Mouse (Mus musculus): Measurements from ENCODE around the gene Abca3. TPM values are rescaled to one million over a fixed set of nuclear protein-coding genes. Genes with fewer than 3 reads are reported as not detected.
A peak's percentile ranks its signal among the peaks of the same experiment; 100 is the strongest.

The Abca3 gene
- total and polyA plus RNA-seq, 3 experiments: 12.1 to 13.4 (median 12.6) TPM

DNA sequence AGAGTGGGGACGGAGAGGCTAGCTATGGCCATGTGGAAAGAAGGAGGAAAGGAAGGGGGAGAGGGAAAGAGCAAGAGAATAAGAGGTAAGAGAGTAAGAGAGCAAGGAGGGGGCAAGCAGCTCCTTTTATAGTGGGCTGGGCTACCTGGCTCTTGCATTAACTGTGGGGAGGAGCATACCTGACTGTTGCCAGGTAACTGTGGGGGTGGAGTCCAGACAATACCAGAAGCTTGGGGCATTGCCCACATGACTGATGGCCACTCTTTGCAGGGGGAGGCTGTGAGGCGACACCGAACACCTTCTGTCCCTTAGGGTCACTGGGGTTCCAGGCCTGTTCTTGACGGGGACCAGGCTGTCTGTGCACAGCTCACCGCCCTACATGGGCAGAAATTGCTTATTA is 37.0 kb downstream of the Abca3 start:
- Histone ChIP-seq H3K4me3 (no peak overlapping the region), H3K4me1 (ENCODE audit: control insufficient read depth, insufficient read depth, low read length) (no peaks in the 10 kb centered on the region), H3K9ac (ENCODE audit: low read depth, low read length) (no peak overlapping the region), H3K36me3 (ENCODE audit: control insufficient read depth, insufficient read depth, low read length) (no peaks in the 10 kb centered on the region), H3K79me2 (replicated peaks; ENCODE audit: control insufficient read depth, insufficient read depth, low read length) (no peaks in the 10 kb centered on the region), H3K27ac (no peak overlapping the region), H3K27me3 (ENCODE audit: control insufficient read depth, insufficient read depth, low read length) (no peaks in the 10 kb centered on the region)
- no peak for TF ChIP-seq CTCF (IDR thresholded peaks at IDR 0.05)
- TF ChIP-seq EP300 (IDR thresholded peaks at IDR 0.05; ENCODE audit: insufficient read depth, low read depth, low read length): no peak
- 93% methylated on average over 5 of the region's 5 CpGs for WGBS
- DNase-seq: no peak
- intact Hi-C loops (cut with DNase I): no loop called here

DNA sequence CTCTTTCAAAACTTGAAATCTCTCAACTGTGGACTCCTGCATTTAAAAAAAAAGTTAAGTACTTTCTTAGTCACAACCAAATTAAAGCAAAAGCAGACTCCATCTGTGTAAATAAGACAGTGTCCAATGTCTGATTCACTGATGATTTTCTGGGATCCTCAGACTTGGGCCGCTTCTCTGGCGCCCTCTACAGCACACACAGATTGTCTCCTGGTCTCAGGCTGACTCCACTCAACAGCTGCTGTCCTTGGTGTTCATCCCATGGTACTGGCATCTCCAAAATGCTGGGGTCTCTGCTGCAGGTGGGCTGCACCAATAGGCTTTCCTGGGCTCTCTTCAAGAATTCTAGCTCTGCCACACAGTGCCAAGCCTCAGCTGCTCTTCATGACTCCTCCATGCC is 38.1 kb downstream of the Abca3 start:
- intact Hi-C loops (cut with DNase I): loop anchor here (1.0 to 2.0 kb wide), 2 partner anchors 217 to 238 kb away; no protein-coding TSS in a partner anchor
- WGBS: 11% methylated on average over 2 of the region's 2 CpGs
- Histone ChIP-seq H3K9ac (ENCODE audit: low read depth, low read length) (no peak overlapping the region), H3K27me3 (ENCODE audit: control insufficient read depth, insufficient read depth, low read length) (no peaks in the 10 kb centered on the region), H3K4me1 (ENCODE audit: control insufficient read depth, insufficient read depth, low read length) (no peaks in the 10 kb centered on the region), H3K36me3 (ENCODE audit: control insufficient read depth, insufficient read depth, low read length) (no peaks in the 10 kb centered on the region), H3K27ac (no peak overlapping the region), H3K79me2 (replicated peaks; ENCODE audit: control insufficient read depth, insufficient read depth, low read length) (no peaks in the 10 kb centered on the region), H3K4me3 (no peak overlapping the region)
- TF ChIP-seq CTCF (IDR thresholded peaks at IDR 0.05): peak; percentile 86
- no peak for TF ChIP-seq EP300 (IDR thresholded peaks at IDR 0.05; ENCODE audit: insufficient read depth, low read depth, low read length)
- no peak for TF ChIP-seq POLR2A (IDR thresholded peaks at IDR 0.05; ENCODE audit: insufficient read depth, low read depth, low read length)
- DNase-seq: peak; percentile 30 to 48

DNA sequence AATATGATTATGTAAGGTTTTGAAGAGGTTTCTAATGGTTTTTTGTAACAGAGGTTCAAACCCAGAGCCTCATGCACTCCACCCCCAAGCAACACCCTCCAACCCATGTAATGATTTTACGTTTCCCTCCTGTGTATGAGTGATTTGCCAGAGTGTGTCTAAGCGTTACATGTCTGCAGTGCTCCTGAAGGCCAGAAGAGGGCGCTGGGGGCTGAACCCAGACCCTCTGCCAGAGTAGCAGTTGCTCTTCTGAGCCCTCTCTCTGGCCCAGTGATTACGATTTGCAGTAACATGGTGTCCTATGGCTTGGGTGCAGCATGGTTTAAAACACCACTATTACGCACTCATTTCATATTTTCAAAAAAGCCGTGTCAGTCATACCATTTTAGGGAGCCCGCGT is 39.4 kb downstream of the Abca3 start:
- Histone ChIP-seq H3K4me1 (ENCODE audit: control insufficient read depth, insufficient read depth, low read length) (no peaks in the 10 kb centered on the region), H3K27me3 (ENCODE audit: control insufficient read depth, insufficient read depth, low read length) (no peaks in the 10 kb centered on the region), H3K4me3 (no peak overlapping the region), H3K9ac (ENCODE audit: low read depth, low read length) (no peak overlapping the region), H3K27ac (no peak overlapping the region), H3K36me3 (ENCODE audit: control insufficient read depth, insufficient read depth, low read length) (no peaks in the 10 kb centered on the region), H3K79me2 (replicated peaks; ENCODE audit: control insufficient read depth, insufficient read depth, low read length) (no peaks in the 10 kb centered on the region)
- no peak for DNase-seq
- 72% methylated on average over 8 of the region's 8 CpGs for WGBS
- intact Hi-C loops (cut with DNase I): loop anchor here (2.0 kb wide), 1 partner anchor 218 kb away; no protein-coding TSS in a partner anchor
- TF ChIP-seq CTCF (IDR thresholded peaks at IDR 0.05) (peak; percentile 61), POLR2A (IDR thresholded peaks at IDR 0.05; ENCODE audit: insufficient read depth, low read depth, low read length) (no peak), EP300 (IDR thresholded peaks at IDR 0.05; ENCODE audit: insufficient read depth, low read depth, low read length) (no peak)

DNA sequence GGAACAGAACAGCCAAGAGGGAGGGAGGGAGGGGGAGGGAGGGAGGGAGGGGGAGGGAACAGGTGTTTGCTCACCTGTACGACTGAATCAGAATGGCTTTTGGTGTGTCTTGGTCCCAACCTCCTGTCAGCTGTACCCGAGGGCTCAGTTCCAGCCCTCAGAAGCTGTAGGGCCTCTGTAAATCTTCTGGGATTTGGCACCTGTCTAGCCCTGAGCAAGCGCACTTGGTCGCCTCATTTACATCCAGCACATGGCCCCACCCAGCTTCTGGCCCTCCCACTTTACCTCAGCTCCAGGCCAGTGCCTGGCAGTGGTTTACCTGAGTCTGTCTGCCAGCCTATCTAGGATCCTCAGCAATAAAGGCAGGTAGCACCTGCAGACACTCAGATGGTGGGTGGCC is 41.8 kb downstream of the Abca3 start:
- Histone ChIP-seq H3K4me1 (ENCODE audit: control insufficient read depth, insufficient read depth, low read length) (no peaks in the 10 kb centered on the region), H3K36me3 (ENCODE audit: control insufficient read depth, insufficient read depth, low read length) (no peaks in the 10 kb centered on the region), H3K9ac (ENCODE audit: low read depth, low read length) (no peak overlapping the region), H3K4me3 (no peak overlapping the region), H3K79me2 (replicated peaks; ENCODE audit: control insufficient read depth, insufficient read depth, low read length) (no peaks in the 10 kb centered on the region), H3K27ac (no peak overlapping the region), H3K27me3 (ENCODE audit: control insufficient read depth, insufficient read depth, low read length) (no peaks in the 10 kb centered on the region)
- TF ChIP-seq CTCF (IDR thresholded peaks at IDR 0.05) (no peak), EP300 (IDR thresholded peaks at IDR 0.05; ENCODE audit: insufficient read depth, low read depth, low read length) (no peak), POLR2A (IDR thresholded peaks at IDR 0.05; ENCODE audit: insufficient read depth, low read depth, low read length) (no peak)
- 65% methylated on average over 4 of the region's 4 CpGs for WGBS
- DNase-seq: no peak
- intact Hi-C loops (cut with DNase I): no loop called here

DNA sequence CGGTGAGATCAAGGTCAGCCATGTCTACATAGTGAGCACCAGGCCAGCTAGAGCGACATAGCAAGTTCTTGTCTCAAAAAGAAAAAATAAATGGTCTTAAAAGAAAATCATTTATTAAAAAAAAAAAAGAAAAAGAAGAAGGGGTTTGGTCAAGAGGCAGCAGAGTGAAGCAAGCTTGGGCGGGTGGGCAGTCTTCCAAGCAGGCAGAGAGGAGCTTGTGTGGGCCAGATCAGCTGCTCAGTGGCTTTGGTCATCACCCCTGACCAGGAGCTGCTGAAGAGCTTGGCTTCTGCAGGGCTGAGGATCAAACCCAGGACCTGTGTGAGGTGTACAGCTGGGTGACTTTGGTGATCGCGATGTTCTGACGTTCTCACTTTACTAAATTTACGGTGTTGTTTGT is 42.7 kb downstream of the Abca3 start:
- H3K9ac ChIP-seq (ENCODE audit: low read depth, low read length): no peak overlapping the region
- no peaks in the 10 kb centered on the region for H3K4me1 ChIP-seq (ENCODE audit: control insufficient read depth, insufficient read depth, low read length)
- no peak overlapping the region for H3K27ac ChIP-seq
- H3K4me3 ChIP-seq: no peak overlapping the region
- 91% methylated on average over 7 of the region's 7 CpGs for WGBS
- no peaks in the 10 kb centered on the region for H3K27me3 ChIP-seq (ENCODE audit: control insufficient read depth, insufficient read depth, low read length)
- H3K79me2 ChIP-seq (replicated peaks; ENCODE audit: control insufficient read depth, insufficient read depth, low read length): no peaks in the 10 kb centered on the region
- no peaks in the 10 kb centered on the region for H3K36me3 ChIP-seq (ENCODE audit: control insufficient read depth, insufficient read depth, low read length)
- TF ChIP-seq POLR2A (IDR thresholded peaks at IDR 0.05; ENCODE audit: insufficient read depth, low read depth, low read length) (no peak), CTCF (IDR thresholded peaks at IDR 0.05) (no peak), EP300 (IDR thresholded peaks at IDR 0.05; ENCODE audit: insufficient read depth, low read depth, low read length) (no peak)
- intact Hi-C loops (cut with DNase I): no loop called here
- DNase-seq: no peak

DNA sequence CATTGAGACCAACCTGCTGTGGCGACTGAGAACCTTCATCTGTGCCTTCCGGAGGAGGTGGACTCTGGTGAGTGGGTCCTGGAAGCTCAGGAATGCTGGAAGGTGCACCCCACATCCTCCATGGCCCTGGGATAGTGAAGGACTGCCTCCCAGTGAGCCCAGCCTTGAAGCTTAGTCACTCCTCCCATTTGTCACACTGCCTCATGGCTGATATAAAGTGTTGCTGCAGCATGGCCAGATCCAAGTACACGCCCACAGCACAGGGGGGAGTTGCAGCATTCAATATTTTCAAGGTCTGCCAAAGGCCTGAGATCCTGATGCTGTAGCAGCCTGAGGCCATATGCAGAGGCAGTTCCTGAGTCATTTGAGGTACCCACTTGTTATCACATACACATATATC is 50.6 kb downstream of the Abca3 start:
- H3K4me3 ChIP-seq: no peak overlapping the region
- no peaks in the 10 kb centered on the region for H3K79me2 ChIP-seq (replicated peaks; ENCODE audit: control insufficient read depth, insufficient read depth, low read length)
- H3K27me3 ChIP-seq (ENCODE audit: control insufficient read depth, insufficient read depth, low read length): no peaks in the 10 kb centered on the region
- H3K4me1 ChIP-seq (ENCODE audit: control insufficient read depth, insufficient read depth, low read length): no peaks in the 10 kb centered on the region
- no peak overlapping the region for H3K9ac ChIP-seq (ENCODE audit: low read depth, low read length)
- no peak for DNase-seq
- no peak for TF ChIP-seq POLR2A (IDR thresholded peaks at IDR 0.05; ENCODE audit: insufficient read depth, low read depth, low read length)
- TF ChIP-seq CTCF (IDR thresholded peaks at IDR 0.05): no peak
- no peak for TF ChIP-seq EP300 (IDR thresholded peaks at IDR 0.05; ENCODE audit: insufficient read depth, low read depth, low read length)
- H3K36me3 ChIP-seq (ENCODE audit: control insufficient read depth, insufficient read depth, low read length): no peaks in the 10 kb centered on the region
- 64% methylated on average over 3 of the region's 3 CpGs for WGBS
- no peak overlapping the region for H3K27ac ChIP-seq
- intact Hi-C loops (cut with DNase I): no loop called here

Data from heart, adult 2 months (tissue).